Mouse (Mus musculus): ENCODE measurements around the gene 2510039O18Rik. TPM values are rescaled to one million over a fixed set of nuclear protein-coding genes. Genes with fewer than 3 reads are reported as not detected.

The 2510039O18Rik gene
- 83.1 and 111 TPM in 2 replicates for polyA plus RNA-seq (2012; rRNA removed)

GRCm38 (mm10) chr4:147940576-147941044 is at the start of gene 2510039O18Rik:
TSS of gene 2510039O18Rik (plus strand) at chr4:147940895.
- 1% methylated on average over 35 of the region's 35 CpGs for WGBS

GRCm38 (mm10) chr4:147895815-147896330 is 44.8 kb upstream of the 2510039O18Rik start:
- 86% methylated on average over 4 of the region's 4 CpGs for WGBS
- DNase-seq (ENCODE audit: low read depth, low spot score) = no peak

More at GRCm38 (mm10) chr4:147940576-147941044, at the start of gene 2510039O18Rik:
- DNase-seq (ENCODE audit: low read depth, low spot score) = peak; percentile 75

GRCm38 (mm10) chr4:147896411-147896810 is 44.3 kb upstream of the 2510039O18Rik start:
- DNase-seq (ENCODE audit: low read depth, low spot score) = no peak
- WGBS = 56% methylated on average over 1 of the region's 1 CpGs

GRCm38 (mm10) chr4:147897348-147897747 is 43.3 kb upstream of the 2510039O18Rik start:
- WGBS = 86% methylated on average over 3 of the region's 3 CpGs
- no peak for DNase-seq (ENCODE audit: low read depth, low spot score)

GRCm38 (mm10) chr4:147900452-147900851 is 40.2 kb upstream of the 2510039O18Rik start:
- 76% methylated on average over 7 of the region's 7 CpGs for WGBS
- no peak for DNase-seq (ENCODE audit: low read depth, low spot score)

- 58% methylated on average over 12 of the region's 12 CpGs for WGBS
- no peak for DNase-seq (ENCODE audit: low read depth, low spot score)
These were observed 37.7 kb upstream of the 2510039O18Rik start for GRCm38 (mm10) chr4:147902906-147903500.

- 36% methylated on average over 3 of the region's 3 CpGs for WGBS
- DNase-seq (ENCODE audit: low read depth, low spot score) = no peak
These were observed 37.1 kb upstream of the 2510039O18Rik start for GRCm38 (mm10) chr4:147903601-147904000.

- DNase-seq (ENCODE audit: low read depth, low spot score) = peak; percentile 61
- WGBS = under 1% methylated on average over 57 of the region's 59 CpGs
These were observed 36.2 kb upstream of the 2510039O18Rik start, which contains the start of gene Mfn2 for GRCm38 (mm10) chr4:147904313-147905089. TSS of gene Mfn2 (minus strand) at chr4:147904704.

GRCm38 (mm10) chr4:147905090-147905659 is 35.5 kb upstream of the 2510039O18Rik start:
- 1% methylated on average over 8 of the region's 8 CpGs for WGBS
- no peak for DNase-seq (ENCODE audit: low read depth, low spot score)

- DNase-seq (ENCODE audit: low read depth, low spot score) = peak; percentile 55
- WGBS = 39% methylated on average over 5 of the region's 5 CpGs
These were observed 34.5 kb upstream of the 2510039O18Rik start for GRCm38 (mm10) chr4:147906230-147906629.

GRCm38 (mm10) chr4:147909486-147909885 is 31.2 kb upstream of the 2510039O18Rik start:
- 80% methylated on average over 5 of the region's 5 CpGs for WGBS

GRCm38 (mm10) chr4:147918459-147919121 is 22.1 kb upstream of the 2510039O18Rik start:
- 51% methylated on average over 7 of the region's 7 CpGs for WGBS
- no peak for DNase-seq (ENCODE audit: low read depth, low spot score)

More at GRCm38 (mm10) chr4:147909486-147909885, 31.2 kb upstream of the 2510039O18Rik start:
- DNase-seq (ENCODE audit: low read depth, low spot score) = no peak

- WGBS = 58% methylated on average over 10 of the region's 10 CpGs
- DNase-seq (ENCODE audit: low read depth, low spot score) = no peak
These were observed 19.7 kb upstream of the 2510039O18Rik start for GRCm38 (mm10) chr4:147920973-147921372.

- WGBS = 67% methylated on average over 11 of the region's 11 CpGs
- no peak for DNase-seq (ENCODE audit: low read depth, low spot score)
These were observed 18.4 kb upstream of the 2510039O18Rik start for GRCm38 (mm10) chr4:147922341-147922740.

- WGBS = 38% methylated on average over 8 of the region's 8 CpGs
These were observed 13.0 kb upstream of the 2510039O18Rik start for GRCm38 (mm10) chr4:147927705-147928104.

GRCm38 (mm10) chr4:147928136-147928535 is 12.6 kb upstream of the 2510039O18Rik start:
- no peak for DNase-seq (ENCODE audit: low read depth, low spot score)
- 40% methylated on average over 9 of the region's 9 CpGs for WGBS

More at GRCm38 (mm10) chr4:147927705-147928104, 13.0 kb upstream of the 2510039O18Rik start:
- no peak for DNase-seq (ENCODE audit: low read depth, low spot score)

- DNase-seq (ENCODE audit: low read depth, low spot score) = no peak
- WGBS = 79% methylated on average over 7 of the region's 7 CpGs
These were observed 12.2 kb upstream of the 2510039O18Rik start for GRCm38 (mm10) chr4:147928540-147928939.

- DNase-seq (ENCODE audit: low read depth, low spot score) = no peak
- 93% methylated on average over 14 of the region's 14 CpGs for WGBS
These were observed 9.7 kb upstream of the 2510039O18Rik start for GRCm38 (mm10) chr4:147930946-147931345.

GRCm38 (mm10) chr4:147934134-147934533 is 6.6 kb upstream of the 2510039O18Rik start:
- DNase-seq (ENCODE audit: low read depth, low spot score) = no peak
- WGBS = 57% methylated on average over 3 of the region's 3 CpGs
